Mouse (Mus musculus) midbrain, postnatal 0 days (tissue): Measurements from ENCODE around the gene Reck. TPM values are rescaled to one million over a fixed set of nuclear protein-coding genes. Genes with fewer than 3 reads are reported as not detected.

Source experiments
- ATAC-seq: fragments of 200-750 bp; cut with Nextera tagmentation; 2 replicates; pipeline ENCODE4 v1.8.0; 2017; ENCODE audit warnings: moderate number of reproducible peaks, mild to moderate bottlenecking, moderate TSS enrichment, moderate library complexity; ENCODE audit not compliant: low FRiP score
- DNase-seq: peaks from one replicate; pipeline ENCODE4 v3.0.0-alpha.2; 2015; ENCODE audit warnings: low spot score
- H3K27ac ChIP-seq: fragments of 300-500 bp; sonication (generic); 2 replicates; pipeline ENCODE4 v1.5.1; 2014; ENCODE audit warnings: low read depth, mild to moderate bottlenecking, low read length, mixed read lengths
- H3K27me3 ChIP-seq: fragments of 300-500 bp; sonication (generic); 2 replicates; pipeline ENCODE4 v1.6.1; 2014; ENCODE audit warnings: low read length, control low read depth, mixed read lengths; ENCODE audit not compliant: insufficient read depth
- H3K36me3 ChIP-seq: fragments of 300-500 bp; sonication (generic); 2 replicates; pipeline ENCODE4 v1.6.1; 2014; ENCODE audit warnings: low read length, control low read depth, mixed read lengths; ENCODE audit not compliant: insufficient read depth
- H3K4me1 ChIP-seq: fragments of 300-500 bp; sonication (generic); 2 replicates; pipeline ENCODE4 v1.6.1; 2014; ENCODE audit warnings: mild to moderate bottlenecking, control low read depth, antibody characterized with exemption, low read length, mixed read lengths; ENCODE audit not compliant: insufficient read depth
- H3K4me2 ChIP-seq: fragments of 300-500 bp; sonication (generic); 2 replicates; pipeline ENCODE4 v1.6.1; 2014; ENCODE audit warnings: low read depth, mild to moderate bottlenecking, low read length, mixed read lengths; ENCODE audit not compliant: poor library complexity, severe bottlenecking
- H3K4me3 ChIP-seq: fragments of 300-500 bp; sonication (generic); 2 replicates; pipeline ENCODE4 v1.5.1; 2014; ENCODE audit warnings: low read depth, mild to moderate bottlenecking, low read length, moderate library complexity
- H3K9ac ChIP-seq: fragments of 300-500 bp; sonication (generic); replicated peaks from 2 replicates; pipeline ENCODE4 v1.6.1; 2014; ENCODE audit warnings: mild to moderate bottlenecking, low read length, moderate library complexity, mixed read lengths; ENCODE audit not compliant: poor library complexity, severe bottlenecking
- H3K9me3 ChIP-seq: fragments of 300-500 bp; sonication (generic); 2 replicates; pipeline ENCODE4 v1.6.1; 2016; ENCODE audit warnings: low read length, control low read depth
- CTCF ChIP-seq: IDR thresholded peaks from 2 replicates; pipeline ENCODE4 v1.5.1; 2016; ENCODE audit warnings: antibody characterized with exemption, mild to moderate bottlenecking
- WGBS: fragments of 180-500 bp; shearing (Covaris S2); extraction: QIAGEN DNeasy Blood & Tissue Kit; methylation state at CpG from one replicate; pipeline ENCODE4 v1.1.7; 2014; 5-methylcytosine and 5-hydroxymethylcytosine counted together
- polyA plus RNA-seq: library from polyadenylated mRNA; unstranded; fragments of >200 nt; fragmentation: Nextera tagmentation; extraction: Ambion mirVana; gene quantifications from 2 replicates; pipeline ENCODE4 v1.2.1, GENCODE M21; 2015
- total RNA-seq: library from RNA; depleted of rRNA; stranded (reverse); fragments of >200 nt; gene quantifications from 2 replicates; pipeline ENCODE4 v1.2.3, GENCODE M21; 2014

Gene Reck
- total and polyA plus RNA-seq, 2 experiments from 2014 or later = 3.9 to 6.0 TPM

GRCm38 (mm10) chr4:43957846-43958461 lies 82.6 kb downstream of the Reck start:
- H3K27ac ChIP-seq = peak overlapping the region; percentile 43
- ATAC-seq = peak; percentile 52
- H3K4me2 ChIP-seq = peak overlapping the region; percentile 99
- H3K9ac ChIP-seq = peak overlapping the region; percentile 78
- TF ChIP-seq CTCF = no peak
- H3K27me3 ChIP-seq = no peaks in the 10 kb centered on the region
- no peaks in the 10 kb centered on the region; the same call in 1 of the 2 replicates for H3K4me1 ChIP-seq
- no peaks in the 10 kb centered on the region for H3K9me3 ChIP-seq
- peak overlapping the region; percentile 82 for H3K4me3 ChIP-seq
- no peaks in the 10 kb centered on the region for H3K36me3 ChIP-seq
- WGBS = under 1% methylated on average over 26 of the region's 26 CpGs
- peak; percentile 79 for DNase-seq

- Histone ChIP-seq H3K4me1 (no peaks in the 10 kb centered on the region; the same call in 1 of the 2 replicates), H3K27me3 (no peaks in the 10 kb centered on the region), H3K36me3 (no peaks in the 10 kb centered on the region), H3K9me3 (no peaks in the 10 kb centered on the region), H3K4me2 (no peak overlapping the region), H3K9ac (no peak overlapping the region), H3K4me3 (no peak overlapping the region), H3K27ac (no peak overlapping the region)
- TF ChIP-seq CTCF = no peak
- DNase-seq (no peak), ATAC-seq (no peak)
- 65% methylated on average over 9 of the region's 9 CpGs for WGBS
Observed at GRCm38 (mm10) chr4:43959523-43960179, 84.3 kb downstream of the Reck start.

GRCm38 (mm10) chr4:43960207-43960606 lies 84.9 kb downstream of the Reck start:
- Histone ChIP-seq H3K4me2 (no peak overlapping the region), H3K27ac (no peak overlapping the region), H3K27me3 (no peaks in the 10 kb centered on the region), H3K9me3 (no peaks in the 10 kb centered on the region), H3K9ac (no peak overlapping the region), H3K4me3 (no peak overlapping the region), H3K4me1 (no peaks in the 10 kb centered on the region; the same call in 1 of the 2 replicates), H3K36me3 (no peaks in the 10 kb centered on the region)
- 92% methylated on average over 6 of the region's 6 CpGs for WGBS
- no peak for TF ChIP-seq CTCF
- ATAC-seq = no peak
- DNase-seq = no peak

- Histone ChIP-seq H3K9me3 (no peaks in the 10 kb centered on the region), H3K4me3 (no peak overlapping the region), H3K27ac (no peak overlapping the region), H3K9ac (no peak overlapping the region), H3K27me3 (no peaks in the 10 kb centered on the region), H3K36me3 (no peaks in the 10 kb centered on the region), H3K4me1 (no peaks in the 10 kb centered on the region), H3K4me2 (no peak overlapping the region)
- no peak for TF ChIP-seq CTCF
- DNase-seq = no peak
- no peak for ATAC-seq
- 64% methylated on average over 2 of the region's 2 CpGs for WGBS
Observed at GRCm38 (mm10) chr4:43964326-43964833, 89.0 kb downstream of the Reck start.

GRCm38 (mm10) chr4:43964951-43965684 lies 89.8 kb downstream of the Reck start:
- H3K4me2 ChIP-seq = no peak overlapping the region
- H3K9ac ChIP-seq = no peak overlapping the region
- ATAC-seq = no peak
- no peaks in the 10 kb centered on the region for H3K9me3 ChIP-seq
- H3K4me1 ChIP-seq = no peaks in the 10 kb centered on the region
- WGBS = 53% methylated on average over 4 of the region's 4 CpGs
- DNase-seq = no peak
- H3K27me3 ChIP-seq = no peaks in the 10 kb centered on the region
- no peak for TF ChIP-seq CTCF
- no peak overlapping the region for H3K27ac ChIP-seq
- H3K36me3 ChIP-seq = no peaks in the 10 kb centered on the region
- H3K4me3 ChIP-seq = no peak overlapping the region
